ENCODE assay signal across 8 mouse cellular contexts in genomic region chr8:75217969-75218368, GRCm38 (mm10). TPM values are rescaled to one million over a fixed set of nuclear protein-coding genes. Genes with fewer than 3 reads are reported as not detected.
DNase-seq lines count a peak whose midpoint lies in the region; ATAC-seq and TF ChIP-seq lines count a peak whose summit lies in the region.

No protein-coding gene starts in this region.

- no peaks in the 10 kb centered on the region for H3K36me3 ChIP-seq in midbrain, embryonic 10.5 days
- no peaks in the 10 kb centered on the region; the same call in 1 of the 2 replicates for H3K36me3 ChIP-seq in midbrain, embryonic 16.5 days (ENCODE audit: control insufficient read depth, insufficient read depth, low read length)
- no peaks in the 10 kb centered on the region for H3K36me3 ChIP-seq in midbrain, embryonic 13.5 days

- no peak for ATAC-seq in midbrain, embryonic 16.5 days
- ATAC-seq in midbrain, embryonic 13.5 days, result 0 out of 2 replicates have a peak, but pooled peaks have one; percentile 8

- no peak overlapping the region for H3K4me2 ChIP-seq in midbrain, embryonic 16.5 days (ENCODE audit: low read length)
- H3K4me2 ChIP-seq in midbrain, embryonic 13.5 days (replicated peaks), result no peak overlapping the region

- peaks cover 11% of the 10 kb centered on the region for H3K4me1 ChIP-seq in midbrain, embryonic 10.5 days
- peaks cover 5% of the 10 kb centered on the region; the same call in 1 of the 2 replicates for H3K4me1 ChIP-seq in midbrain, embryonic 16.5 days (ENCODE audit: control insufficient read depth, insufficient read depth, low read length)
- 0 out of 2 replicates have a peak, but pooled peaks cover 2% of the 10 kb centered on the region for H3K4me1 ChIP-seq in cortical plate, adult 2 months (ENCODE audit: control insufficient read depth, insufficient read depth, low read length)
- H3K4me1 ChIP-seq in midbrain, embryonic 13.5 days (replicated peaks), result peaks cover 8% of the 10 kb centered on the region

- no peak overlapping the region for H3K27ac ChIP-seq in midbrain, embryonic 10.5 days (replicated peaks)
- no peak overlapping the region for H3K27ac ChIP-seq in midbrain, embryonic 16.5 days (ENCODE audit: low read length)
- H3K27ac ChIP-seq in cortical plate, adult 2 months (ENCODE audit: insufficient read depth, low read length), result no peak overlapping the region
- no peak overlapping the region for H3K27ac ChIP-seq in midbrain, embryonic 13.5 days

- H3K9ac ChIP-seq in midbrain, embryonic 16.5 days (ENCODE audit: low read depth, low read length), result no peak overlapping the region
- H3K9ac ChIP-seq in midbrain, embryonic 13.5 days (replicated peaks), result no peak overlapping the region

- intact Hi-C loops in heart, postnatal 14 days (cut with DNase I), result loop anchor here (1.0 to 5.0 kb wide), 2 partner anchors 86 to 146 kb away; no protein-coding TSS in a partner anchor

- peaks cover 50% of the 10 kb centered on the region for H3K27me3 ChIP-seq in midbrain, embryonic 10.5 days (ENCODE audit: low read depth, poor library complexity, severe bottlenecking)
- peaks cover 32% of the 10 kb centered on the region for H3K27me3 ChIP-seq in midbrain, embryonic 16.5 days (ENCODE audit: control insufficient read depth, insufficient read depth, low read depth, low read length)
- H3K27me3 ChIP-seq in midbrain, embryonic 13.5 days, result peaks cover 49% of the 10 kb centered on the region

- TF ChIP-seq CTCF in cortical plate, adult 2 months (IDR thresholded peaks at IDR 0.05; ENCODE audit: extremely low read depth, insufficient read depth, low read length), result peak; percentile 80

- no peak overlapping the region for H3K4me3 ChIP-seq in midbrain, embryonic 10.5 days
- H3K4me3 ChIP-seq in midbrain, embryonic 16.5 days (ENCODE audit: low read depth, low read length), result no peak overlapping the region
- H3K4me3 ChIP-seq in cortical plate, adult 2 months (ENCODE audit: insufficient read depth, low read length), result no peak overlapping the region
- H3K4me3 ChIP-seq in midbrain, embryonic 13.5 days (replicated peaks), result no peak overlapping the region

- 18% methylated on average over 4 of the region's 4 CpGs for WGBS in midbrain, embryonic 10.5 days
- WGBS in midbrain, embryonic 16.5 days, result 12% methylated on average over 4 of the region's 4 CpGs
- 25% methylated on average over 4 of the region's 4 CpGs for WGBS in midbrain, embryonic 13.5 days

- TF ChIP-seq POLR2A in cortical plate, adult 2 months (IDR thresholded peaks at IDR 0.05; ENCODE audit: extremely low read depth, insufficient read depth, low read length), result no peak

- H3K9me3 ChIP-seq in midbrain, embryonic 10.5 days (replicated peaks), result no peaks in the 10 kb centered on the region
- H3K9me3 ChIP-seq in midbrain, embryonic 16.5 days (replicated peaks; ENCODE audit: control insufficient read depth, low read length, poor library complexity, severe bottlenecking), result no peaks in the 10 kb centered on the region
- no peaks in the 10 kb centered on the region for H3K9me3 ChIP-seq in midbrain, embryonic 13.5 days

- peak; percentile 49 for DNase-seq in midbrain, embryonic 10.5 days (ENCODE audit: low spot score)
- peak; percentile 62 for DNase-seq in adrenal gland, adult 18-20 months (ENCODE audit: low spot score in 2 of 2)
- peak; percentile 69 to 84 for DNase-seq in heart, postnatal 14 days
- DNase-seq in layer of hippocampus, postnatal 25 days (ENCODE audit: extremely low spot score in 1 of 2, low spot score in 1 of 2), result peak; percentile 11 to 81
- DNase-seq in thymus, postnatal 14 days, result peak; percentile 67

RNA-seq across cellular contexts. Expression of gene Rasd2, which starts 4.2 kb away (rescaled TPM):
- polyA plus RNA-seq in midbrain, embryonic 10.5 days (2016; fragmentation: Nextera tagmentation; extraction: Ambion mirVana), result 0.09 and 0.32 TPM in 2 replicates
- polyA plus RNA-seq in midbrain, embryonic 16.5 days (2015; fragmentation: Nextera tagmentation; extraction: Ambion mirVana), result 3.9 and 4.7 TPM in 2 replicates
- total RNA-seq in adrenal gland, adult 18-20 months (2021), result 1 to 10 TPM; 1.9 to 3.6 TPM
- 44.3 and 78.6 TPM in 2 replicates for polyA plus RNA-seq in cortical plate, adult 2 months (2012; rRNA removed)
- total RNA-seq in heart, postnatal 14 days (2021), result 1 to 10 TPM; 2.2 to 2.5 TPM
- 10 to 100 TPM; 60.6 to 67.6 TPM for total RNA-seq in layer of hippocampus, postnatal 25 days (2021)
- 0.45 and 0.92 TPM in 2 replicates for polyA plus RNA-seq in midbrain, embryonic 13.5 days (2015; fragmentation: Nextera tagmentation; extraction: Ambion mirVana)
